Mouse (Mus musculus) cortical plate, adult 2 months (tissue): Measurements from ENCODE around the gene Mcoln2.

Source experiments
- CTCF ChIP-seq: fragments of 200-500 bp; IDR thresholded peaks from 2 replicates; pipeline ENCODE4 v1.5.1; 2011; ENCODE audit warnings: mild to moderate bottlenecking, control low read depth, low read length; ENCODE audit not compliant: insufficient read depth; ENCODE audit errors: extremely low read depth
- POLR2A ChIP-seq: fragments of 200-500 bp; IDR thresholded peaks from 2 replicates; pipeline ENCODE4 v1.6.1; 2011; ENCODE audit warnings: mild to moderate bottlenecking, low read length, control low read depth; ENCODE audit not compliant: insufficient read depth; ENCODE audit errors: extremely low read depth

- TF ChIP-seq CTCF (no peak), POLR2A (no peak)
These were observed 30.7 kb downstream of the Mcoln2 start for GRCm38 (mm10) chr3:146180341-146180740.
